Mouse (Mus musculus) liver, embryonic 13.5 days (tissue): Measurements from ENCODE around the gene Rbm10. TPM values are rescaled to one million over a fixed set of nuclear protein-coding genes. Genes with fewer than 3 reads are reported as not detected.

Source experiments
- ATAC-seq: fragments of 200-750 bp; cut with Nextera tagmentation; 2 replicates; pipeline ENCODE4 v1.8.0; 2017; ENCODE audit warnings: low read depth, mild to moderate bottlenecking, moderate number of reproducible peaks, moderate library complexity
- DNase-seq: peaks from one replicate; pipeline ENCODE4 v3.0.0; 2022
- H3K27ac ChIP-seq: fragments of 300-500 bp; sonication (generic); 2 replicates; pipeline ENCODE4 v1.5.1; 2015; ENCODE audit warnings: moderate library complexity, mild to moderate bottlenecking, inconsistent platforms
- H3K27me3 ChIP-seq: fragments of 300-500 bp; sonication (generic); 2 replicates; pipeline ENCODE4 v1.6.1; 2015; ENCODE audit warnings: mild to moderate bottlenecking, inconsistent platforms
- H3K36me3 ChIP-seq: fragments of 300-500 bp; sonication (generic); 2 replicates; pipeline ENCODE4 v1.6.1; 2015; ENCODE audit warnings: mild to moderate bottlenecking, inconsistent platforms
- H3K4me1 ChIP-seq: fragments of 300-500 bp; sonication (generic); replicated peaks from 2 replicates; pipeline ENCODE4 v1.6.1; 2015; ENCODE audit warnings: inconsistent platforms
- H3K4me2 ChIP-seq: fragments of 300-500 bp; sonication (generic); 2 replicates; pipeline ENCODE4 v1.6.1; 2015; ENCODE audit warnings: inconsistent platforms, mild to moderate bottlenecking, moderate library complexity
- H3K4me3 ChIP-seq: fragments of 300-500 bp; sonication (generic); replicated peaks from 2 replicates; pipeline ENCODE4 v1.5.1; 2015; ENCODE audit warnings: mild to moderate bottlenecking, inconsistent platforms
- H3K9ac ChIP-seq: fragments of 300-500 bp; sonication (generic); 2 replicates; pipeline ENCODE4 v1.6.1; 2015; ENCODE audit warnings: mild to moderate bottlenecking, inconsistent platforms
- H3K9me3 ChIP-seq: fragments of 300-500 bp; sonication (generic); replicated peaks from 2 replicates; pipeline ENCODE4 v1.6.1; 2016; ENCODE audit warnings: inconsistent platforms
- WGBS: fragments of 180-500 bp; shearing (Covaris S2); methylation state at CpG from one replicate; pipeline ENCODE4 v1.1.7; 2015; ENCODE audit not compliant: insufficient replicate concordance; 5-methylcytosine and 5-hydroxymethylcytosine counted together
- polyA plus RNA-seq: library from polyadenylated mRNA; unstranded; fragments of >200 nt; fragmentation: Nextera tagmentation; extraction: Ambion mirVana; gene quantifications from 2 replicates; pipeline ENCODE4 v1.2.1, GENCODE M21; 2015

Gene Rbm10
- 35.9 and 40.2 TPM in 2 replicates for polyA plus RNA-seq

GRCm38 (mm10) chrX:20617176-20617902 is at the start of gene Rbm10, which contains the start of gene Ndufb11:
Rbm10 (plus strand) TSS chrX:20617503.
Ndufb11 (minus strand) TSS chrX:20617619.
- 12% methylated on average over 48 of the region's 49 CpGs for WGBS
- Histone ChIP-seq H3K4me1 (peaks cover 20% of the 10 kb centered on the region), H3K9me3 (no peaks in the 10 kb centered on the region)

GRCm38 (mm10) chrX:20571024-20571423 is 46.3 kb upstream of the Rbm10 start:
- peak overlapping the region; percentile 63 for H3K27ac ChIP-seq

More at GRCm38 (mm10) chrX:20617176-20617902, at the start of gene Rbm10, which contains the start of gene Ndufb11:
- DNase-seq (peak; percentile 81), ATAC-seq (peak; percentile 98)
- Histone ChIP-seq H3K9ac (peak within 1 kb of the TSS; percentile 89), H3K27ac (peak within 1 kb of the TSS; percentile 85), H3K36me3 (peaks cover 42% of the 10 kb centered on the region), H3K27me3 (no peaks in the 10 kb centered on the region), H3K4me2 (peak within 1 kb of the TSS; percentile 73), H3K4me3 (peak within 1 kb of the TSS; percentile 81)

GRCm38 (mm10) chrX:20572683-20573082 is 44.6 kb upstream of the Rbm10 start:
- no peak overlapping the region for H3K9ac ChIP-seq
- no peak overlapping the region for H3K4me2 ChIP-seq
- no peak overlapping the region for H3K4me3 ChIP-seq
- no peak overlapping the region for H3K27ac ChIP-seq
- 45% methylated on average over 9 of the region's 9 CpGs for WGBS
- H3K9me3 ChIP-seq, result no peaks in the 10 kb centered on the region; the same call in 1 of the 2 replicates
- H3K4me1 ChIP-seq, result peaks cover 32% of the 10 kb centered on the region
- peak; percentile 67 for ATAC-seq
- no peaks in the 10 kb centered on the region for H3K36me3 ChIP-seq
- DNase-seq, result peak; percentile 10
- H3K27me3 ChIP-seq, result no peaks in the 10 kb centered on the region

More at GRCm38 (mm10) chrX:20571024-20571423, 46.3 kb upstream of the Rbm10 start:
- DNase-seq (peak; percentile 49), ATAC-seq (peak; percentile 85)
- Histone ChIP-seq H3K27me3 (no peaks in the 10 kb centered on the region), H3K4me1 (peaks cover 32% of the 10 kb centered on the region), H3K9me3 (no peaks in the 10 kb centered on the region; the same call in 1 of the 2 replicates), H3K36me3 (no peaks in the 10 kb centered on the region), H3K4me3 (no peak overlapping the region), H3K4me2 (no peak overlapping the region), H3K9ac (no peak overlapping the region; the same call in 1 of the 2 replicates)
- WGBS, result 31% methylated on average over 2 of the region's 2 CpGs

- Histone ChIP-seq H3K27me3 (no peaks in the 10 kb centered on the region), H3K9me3 (no peaks in the 10 kb centered on the region; the same call in 1 of the 2 replicates), H3K9ac (no peak overlapping the region), H3K4me2 (no peak overlapping the region), H3K4me1 (peaks cover 32% of the 10 kb centered on the region), H3K27ac (no peak overlapping the region), H3K36me3 (no peaks in the 10 kb centered on the region), H3K4me3 (no peak overlapping the region)
- DNase-seq, result no peak
- no peak for ATAC-seq
- WGBS, result 43% methylated on average over 4 of the region's 4 CpGs
Observed at GRCm38 (mm10) chrX:20573927-20574326, 43.4 kb upstream of the Rbm10 start.

- no peak for ATAC-seq
- Histone ChIP-seq H3K9ac (no peak overlapping the region), H3K36me3 (no peaks in the 10 kb centered on the region), H3K4me2 (no peak overlapping the region), H3K4me3 (no peak overlapping the region), H3K27me3 (no peaks in the 10 kb centered on the region), H3K4me1 (no peaks in the 10 kb centered on the region), H3K9me3 (no peaks in the 10 kb centered on the region), H3K27ac (no peak overlapping the region)
- 5% methylated on average over 4 of the region's 4 CpGs for WGBS
- no peak for DNase-seq
Observed at GRCm38 (mm10) chrX:20587968-20588367, 29.3 kb upstream of the Rbm10 start.

GRCm38 (mm10) chrX:20608500-20608899 is 8.8 kb upstream of the Rbm10 start:
- no peaks in the 10 kb centered on the region for H3K9me3 ChIP-seq
- WGBS, result 56% methylated on average over 4 of the region's 4 CpGs
- DNase-seq, result no peak
- no peak overlapping the region for H3K4me2 ChIP-seq
- no peaks in the 10 kb centered on the region for H3K36me3 ChIP-seq
- no peak overlapping the region for H3K4me3 ChIP-seq
- H3K4me1 ChIP-seq, result no peaks in the 10 kb centered on the region
- no peak overlapping the region for H3K9ac ChIP-seq
- no peak overlapping the region for H3K27ac ChIP-seq
- H3K27me3 ChIP-seq, result no peaks in the 10 kb centered on the region
- ATAC-seq, result no peak

- DNase-seq, result no peak
- ATAC-seq, result peak; percentile 6; the same call in 1 of the 2 replicates
- H3K27ac ChIP-seq, result peak overlapping the region; percentile 85
Observed at GRCm38 (mm10) chrX:20616861-20617175, 485 bp upstream of the Rbm10 start.

GRCm38 (mm10) chrX:20617903-20618399 is 648 bp downstream of the Rbm10 start:
- ATAC-seq (peak; percentile 22), DNase-seq (no peak)
- peaks cover 49% of the 10 kb centered on the region for H3K36me3 ChIP-seq
- peak overlapping the region; percentile 85 for H3K27ac ChIP-seq
- 13% methylated on average over 31 of the region's 31 CpGs for WGBS
- H3K4me3 ChIP-seq, result peak overlapping the region; percentile 81
- H3K4me2 ChIP-seq, result peak overlapping the region; percentile 70
- H3K9me3 ChIP-seq, result no peaks in the 10 kb centered on the region
- peak overlapping the region; percentile 89 for H3K9ac ChIP-seq
- no peaks in the 10 kb centered on the region for H3K27me3 ChIP-seq
- peaks cover 20% of the 10 kb centered on the region for H3K4me1 ChIP-seq

More at GRCm38 (mm10) chrX:20616861-20617175, 485 bp upstream of the Rbm10 start:
- Histone ChIP-seq H3K9me3 (no peaks in the 10 kb centered on the region), H3K4me2 (peak overlapping the region; percentile 73), H3K36me3 (peaks cover 39% of the 10 kb centered on the region), H3K27me3 (no peaks in the 10 kb centered on the region), H3K9ac (peak overlapping the region; percentile 79), H3K4me3 (peak overlapping the region; percentile 81), H3K4me1 (peaks cover 20% of the 10 kb centered on the region)
- WGBS, result 11% methylated on average over 17 of the region's 17 CpGs

- H3K4me3 ChIP-seq, result no peak overlapping the region
- no peaks in the 10 kb centered on the region for H3K27me3 ChIP-seq
- H3K36me3 ChIP-seq, result peaks cover 86% of the 10 kb centered on the region
- no peak overlapping the region for H3K27ac ChIP-seq
- DNase-seq (no peak), ATAC-seq (no peak)
- no peaks in the 10 kb centered on the region for H3K9me3 ChIP-seq
- 93% methylated on average over 2 of the region's 2 CpGs for WGBS
- H3K4me2 ChIP-seq, result no peak overlapping the region
- no peaks in the 10 kb centered on the region for H3K4me1 ChIP-seq
- no peak overlapping the region for H3K9ac ChIP-seq
Observed at GRCm38 (mm10) chrX:20638141-20638540, 20.8 kb downstream of the Rbm10 start.

- peaks cover 98% of the 10 kb centered on the region for H3K36me3 ChIP-seq
- no peak overlapping the region for H3K9ac ChIP-seq
- no peak for ATAC-seq
Observed at GRCm38 (mm10) chrX:20644780-20645179, 27.5 kb downstream of the Rbm10 start.

GRCm38 (mm10) chrX:20657593-20657992 is 40.3 kb downstream of the Rbm10 start:
- DNase-seq, result no peak

More at GRCm38 (mm10) chrX:20644780-20645179, 27.5 kb downstream of the Rbm10 start:
- WGBS, result 78% methylated on average over 5 of the region's 5 CpGs
- H3K4me2 ChIP-seq, result no peak overlapping the region
- H3K4me1 ChIP-seq, result no peaks in the 10 kb centered on the region
- no peak for DNase-seq
- no peak overlapping the region for H3K4me3 ChIP-seq
- H3K27me3 ChIP-seq, result no peaks in the 10 kb centered on the region
- no peaks in the 10 kb centered on the region for H3K9me3 ChIP-seq
- H3K27ac ChIP-seq, result no peak overlapping the region

More at GRCm38 (mm10) chrX:20657593-20657992, 40.3 kb downstream of the Rbm10 start:
- Histone ChIP-seq H3K27ac (no peak overlapping the region), H3K9ac (peak overlapping the region; percentile 74), H3K36me3 (no peaks in the 10 kb centered on the region), H3K4me3 (peak overlapping the region; percentile 64), H3K4me2 (peak overlapping the region; percentile 82), H3K9me3 (no peaks in the 10 kb centered on the region), H3K4me1 (peaks cover 5% of the 10 kb centered on the region; the same call in 1 of the 2 replicates), H3K27me3 (no peaks in the 10 kb centered on the region)
- WGBS, result 17% methylated on average over 5 of the region's 5 CpGs
- ATAC-seq, result no peak
